18 mouse cellular contexts compared by ENCODE assay signal in genomic region chr2:104192401-104193141, GRCm38 (mm10).
DNase-seq lines count a peak whose midpoint lies in the region; ATAC-seq and TF ChIP-seq lines count a peak whose summit lies in the region.
"Had no signal": no experiment of that assay in that cellular context is flagged by ENCODE, and none has a peak within 500 bp of the region (broad histone marks: within the 10 kb centered on the region; RNA-seq: fewer than 3 reads in every experiment).

No protein-coding gene starts in this region.

- peak; percentile 40 for ATAC-seq in frontal cortex, adult (ENCODE audit: low TSS enrichment)
- ATAC-seq: intestine, postnatal 0 days; midbrain, embryonic 13.5 days had no signal

- no peak for DNase-seq in frontal cortex, adult 2 months (ENCODE audit: extremely low spot score in 1 of 2, low spot score in 1 of 2)
- peak; percentile 69 to 89 for DNase-seq in cerebellum, adult 2 months
- DNase-seq in layer of hippocampus, adult 18-20 months (ENCODE audit: low spot score in 2 of 2) = peak; percentile 60 to 84
- no peak for DNase-seq in midbrain, embryonic 10.5 days (ENCODE audit: low spot score)
- DNase-seq in lung, postnatal 25 days (ENCODE audit: low spot score) = no peak
- no peak for DNase-seq in left cerebral cortex, postnatal 4 days
- DNase-seq: adrenal gland, postnatal 36 days; gastrocnemius, postnatal 14 days; heart, postnatal 14 days; liver, embryonic 13.5 days; thymus, postnatal 4 days had no signal

- 10% methylated on average over 18 of the region's 18 CpGs for WGBS in cerebellum, adult 2 months
- 93% methylated on average over 18 of the region's 18 CpGs for WGBS in midbrain, embryonic 10.5 days

- no peak; the same call in 1 of the 2 replicates for TF ChIP-seq CTCF in cerebellum, adult 2 months (IDR thresholded peaks at IDR 0.05; ENCODE audit: borderline replicate concordance, insufficient read depth, low read depth, low read length)

- intact Hi-C loops in left cerebral cortex, postnatal 4 days (cut with DNase I) = no loop called here

- no peaks in the 10 kb centered on the region for H3K9me3 ChIP-seq in midbrain, embryonic 10.5 days (replicated peaks)
- H3K9me3 ChIP-seq: limb, embryonic 12.5 days; liver, embryonic 13.5 days; lung, embryonic 15.5 days; midbrain, embryonic 13.5 days had no signal

- H3K4me1 ChIP-seq in cerebellum, adult 2 months (ENCODE audit: control insufficient read depth, insufficient read depth, low read length) = peaks cover 42% of the 10 kb centered on the region
- no peaks in the 10 kb centered on the region for H3K4me1 ChIP-seq in midbrain, embryonic 10.5 days
- H3K4me1 ChIP-seq: limb, embryonic 12.5 days; liver, embryonic 13.5 days; lung, embryonic 15.5 days; midbrain, embryonic 13.5 days had no signal

- H3K27me3 ChIP-seq in cerebellum, adult 2 months (ENCODE audit: control insufficient read depth, insufficient read depth, low read length) = no peaks in the 10 kb centered on the region
- no peaks in the 10 kb centered on the region for H3K27me3 ChIP-seq in midbrain, embryonic 10.5 days (ENCODE audit: low read depth, poor library complexity, severe bottlenecking)
- H3K27me3 ChIP-seq: limb, embryonic 12.5 days; liver, embryonic 13.5 days; lung, embryonic 15.5 days; midbrain, embryonic 13.5 days had no signal

- peak overlapping the region; percentile 84 for H3K27ac ChIP-seq in cerebellum, adult 2 months (ENCODE audit: insufficient read depth, low read length)
- H3K27ac ChIP-seq in midbrain, embryonic 10.5 days (replicated peaks) = no peak overlapping the region
- H3K27ac ChIP-seq: hindbrain, embryonic 14.5 days; limb, embryonic 12.5 days; liver, embryonic 13.5 days; lung, embryonic 15.5 days; midbrain, embryonic 13.5 days had no signal

- no peaks in the 10 kb centered on the region for H3K36me3 ChIP-seq in midbrain, embryonic 10.5 days
- H3K36me3 ChIP-seq: limb, embryonic 12.5 days; liver, embryonic 13.5 days; lung, embryonic 15.5 days; midbrain, embryonic 13.5 days had no signal

- peak; percentile 34; the same call in 1 of the 2 replicates for TF ChIP-seq POLR2A in cerebellum, adult 2 months (IDR thresholded peaks at IDR 0.05; ENCODE audit: borderline replicate concordance, insufficient read depth, low read length)

- H3K4me3 ChIP-seq in cerebellum, adult 2 months (replicated peaks; ENCODE audit: insufficient read depth, low read depth, low read length) = peak overlapping the region; percentile 37
- H3K4me3 ChIP-seq in midbrain, embryonic 10.5 days = no peak overlapping the region
- H3K4me3 ChIP-seq: erythroblast, embryonic 14.5 days; limb, embryonic 12.5 days; liver, embryonic 13.5 days; lung, embryonic 15.5 days; midbrain, embryonic 13.5 days had no signal

Comparison
In these comparisons a context has a peak if more than half of its experiments do, and no peak if none do; other contexts are left out.
1. DNase-seq: peak in cerebellum, adult 2 months (2 of 2) and layer of hippocampus, adult 18-20 months (2 of 2); none in frontal cortex, adult 2 months (0 of 2), midbrain, embryonic 10.5 days (single experiment), lung, postnatal 25 days (single experiment) and left cerebral cortex, postnatal 4 days (single experiment).